Comparison of ENCODE assay signal across 16 mouse cellular contexts in the genomic region with DNA sequence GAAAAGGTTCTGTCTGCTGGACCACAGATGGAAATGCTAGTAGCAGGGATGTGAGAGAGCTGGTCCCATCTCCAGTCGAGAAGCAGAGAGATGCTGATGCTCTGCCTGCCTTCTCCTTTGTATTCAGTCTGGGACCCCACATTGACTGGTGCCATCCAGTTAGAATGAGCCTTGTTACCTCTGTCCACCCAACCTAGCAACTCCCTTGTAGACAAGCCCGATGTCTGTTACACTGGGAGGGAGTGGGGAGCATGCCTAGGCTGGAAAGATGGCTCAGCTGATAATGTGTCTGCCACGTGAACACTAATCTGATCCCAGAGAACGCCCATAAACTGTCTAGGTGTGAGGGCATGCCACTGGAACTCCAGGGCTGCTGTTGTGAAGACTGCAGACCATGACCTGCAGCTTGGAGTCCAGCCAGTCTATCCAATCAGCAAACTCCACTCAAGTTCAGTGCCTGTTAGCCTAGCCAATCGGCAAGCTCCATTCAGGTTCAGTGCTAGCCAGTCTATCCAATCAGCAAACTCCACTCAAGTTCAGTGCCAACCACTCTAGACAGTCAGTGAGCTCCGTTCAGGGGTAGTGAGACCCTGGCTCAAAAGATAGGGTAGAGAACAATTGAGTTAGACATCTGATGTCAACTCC. TPM values are rescaled to one million over a fixed set of nuclear protein-coding genes. Genes with fewer than 3 reads are reported as not detected.
DNase-seq lines count a peak whose midpoint lies in the region; ATAC-seq and TF ChIP-seq lines count a peak whose summit lies in the region.
"Had no signal": no experiment of that assay in that cellular context is flagged by ENCODE, and none has a peak within 500 bp of the region (broad histone marks: within the 10 kb centered on the region; RNA-seq: fewer than 3 reads in every experiment).

No protein-coding gene starts in this region.

- no peaks in the 10 kb centered on the region for H3K9me3 ChIP-seq in hindbrain, embryonic 11.5 days (ENCODE audit: control insufficient read depth, low read length)
- H3K9me3 ChIP-seq: kidney, embryonic 15.5 days had no signal

- no peak overlapping the region for H3K4me3 ChIP-seq in gastrocnemius, adult 2 months
- H3K4me3 ChIP-seq in kidney, adult 2 months (ENCODE audit: insufficient read depth, low read depth, low read length), result no peak overlapping the region
- H3K4me3 ChIP-seq in hindbrain, embryonic 11.5 days (ENCODE audit: low read depth, low read length), result no peak overlapping the region
- H3K4me3 ChIP-seq: kidney, embryonic 15.5 days had no signal

- no peaks in the 10 kb centered on the region for H3K27me3 ChIP-seq in kidney, adult 2 months (replicated peaks; ENCODE audit: control insufficient read depth, insufficient read depth, low read length)
- H3K27me3 ChIP-seq in hindbrain, embryonic 11.5 days (ENCODE audit: control insufficient read depth, insufficient read depth, low read length), result no peaks in the 10 kb centered on the region
- H3K27me3 ChIP-seq: kidney, embryonic 15.5 days; Patski had no signal

- no peak for TF ChIP-seq POLR2A in kidney, adult 2 months (IDR thresholded peaks at IDR 0.05; ENCODE audit: low read depth, low read length)

- no peaks in the 10 kb centered on the region for H3K4me1 ChIP-seq in kidney, adult 2 months (ENCODE audit: control insufficient read depth, insufficient read depth, low read length)
- H3K4me1 ChIP-seq in hindbrain, embryonic 11.5 days (replicated peaks; ENCODE audit: control insufficient read depth, insufficient read depth, low read length), result no peaks in the 10 kb centered on the region

- H3K36me3 ChIP-seq in kidney, adult 2 months (ENCODE audit: control insufficient read depth, insufficient read depth, low read length), result no peaks in the 10 kb centered on the region
- no peaks in the 10 kb centered on the region for H3K36me3 ChIP-seq in hindbrain, embryonic 11.5 days (ENCODE audit: control insufficient read depth, insufficient read depth, low read length)

- peak; percentile 25; the same call in 1 of the 2 replicates for ATAC-seq in megakaryocyte-erythroid progenitor cell, adult 5-6 weeks (replicated peaks; ENCODE audit: low FRiP score, low TSS enrichment, poor library complexity, severe bottlenecking)
- ATAC-seq in hindbrain, embryonic 11.5 days (ENCODE audit: low FRiP score), result no peak
- ATAC-seq: Patski had no signal

- H3K27ac ChIP-seq in gastrocnemius, adult 2 months, result peak overlapping the region; percentile 52; the same call in 1 of the 2 replicates
- H3K27ac ChIP-seq in kidney, adult 2 months (ENCODE audit: insufficient read depth, low read depth, low read length), result no peak overlapping the region
- no peak overlapping the region for H3K27ac ChIP-seq in hindbrain, embryonic 11.5 days (ENCODE audit: low read depth, low read length)
- H3K27ac ChIP-seq: kidney, embryonic 15.5 days had no signal

- no peak for DNase-seq in gastrocnemius, adult 2 months
- no peak for DNase-seq in gastrocnemius, postnatal 10 days
- DNase-seq in kidney, postnatal 14 days, result peak; percentile 22
- no peak for DNase-seq in kidney, adult 2 months
- peak; percentile 26 for DNase-seq in A20 (ENCODE audit: low read depth, low spot score)
- DNase-seq in hindbrain, embryonic 11.5 days (ENCODE audit: low spot score), result no peak
- DNase-seq in frontal cortex, postnatal 10 days (ENCODE audit: low spot score in 2 of 2), result no peak

- H3K9ac ChIP-seq in hindbrain, embryonic 11.5 days (ENCODE audit: low read depth, low read length), result no peak overlapping the region
- H3K9ac ChIP-seq: kidney, embryonic 15.5 days had no signal

- intact Hi-C loops in gastrocnemius, adult 2 months (cut with DNase I), result no loop called here

- no peak overlapping the region for H3K4me2 ChIP-seq in hindbrain, embryonic 11.5 days (replicated peaks; ENCODE audit: low read depth, low read length)
- H3K4me2 ChIP-seq: kidney, embryonic 15.5 days had no signal

- 68% methylated on average over 6 of the region's 6 CpGs for WGBS in kidney, adult 2 months
- 88% methylated on average over 6 of the region's 6 CpGs for WGBS in hindbrain, embryonic 11.5 days

- no peak for TF ChIP-seq CTCF in gastrocnemius, adult 2 months (IDR thresholded peaks at IDR 0.05)
- TF ChIP-seq CTCF in kidney, adult 2 months (conservative IDR thresholded peaks at IDR 0.05; ENCODE audit: insufficient read depth, insufficient read length, low read depth, low read length), result no peak

RNA-seq across cellular contexts. Expression of a gene that starts 1.3 kb away (rescaled TPM):
- not detected for total RNA-seq in gastrocnemius, adult 2 months (2021)
- not detected for total RNA-seq in gastrocnemius, postnatal 10 days (2021)
- polyA plus RNA-seq in kidney, adult 2 months (2012; rRNA removed), result not detected in 2 replicates
- total RNA-seq in megakaryocyte-erythroid progenitor cell, adult 5-6 weeks (2014; fragmentation: Nextera tagmentation), result not detected in 2 replicates
- not detected in 2 replicates for total RNA-seq in megakaryocyte-erythroid progenitor cell, adult 5-6 weeks (2017)
- polyA plus RNA-seq in hindbrain, embryonic 11.5 days (2014; fragmentation: Nextera tagmentation; extraction: Ambion mirVana), result not detected in 2 replicates
- total RNA-seq: adrenal gland, postnatal 14 days; hematopoietic stem cell, adult 5-6 weeks had no signal
- polyA plus RNA-seq: C2C12; embryonic facial prominence, embryonic 11.5 days; forebrain, embryonic 16.5 days; kidney, embryonic 15.5 days; neural tube, embryonic 14.5 days; Patski had no signal

RNA-seq across cellular contexts. Expression of a gene that starts 30.8 kb away (rescaled TPM):
- total RNA-seq in gastrocnemius, adult 2 months (2021), result not detected
- total RNA-seq in gastrocnemius, postnatal 10 days (2021), result not detected
- polyA plus RNA-seq in kidney, adult 2 months (2012; rRNA removed), result not detected in 2 replicates
- not detected in 2 replicates for total RNA-seq in megakaryocyte-erythroid progenitor cell, adult 5-6 weeks (2014; fragmentation: Nextera tagmentation)
- total RNA-seq in megakaryocyte-erythroid progenitor cell, adult 5-6 weeks (2017), result not detected in 2 replicates
- polyA plus RNA-seq in hindbrain, embryonic 11.5 days (2014; fragmentation: Nextera tagmentation; extraction: Ambion mirVana), result not detected in 2 replicates
- total RNA-seq: adrenal gland, postnatal 14 days; hematopoietic stem cell, adult 5-6 weeks had no signal
- polyA plus RNA-seq: C2C12; embryonic facial prominence, embryonic 11.5 days; forebrain, embryonic 16.5 days; kidney, embryonic 15.5 days; neural tube, embryonic 14.5 days; Patski had no signal

Comparison
In these comparisons a context has a peak if more than half of its experiments do, and no peak if none do; other contexts are left out.
1. DNase-seq: peak in kidney, postnatal 14 days (single experiment) and A20 (single experiment); none in gastrocnemius, adult 2 months (single experiment), gastrocnemius, postnatal 10 days (single experiment), kidney, adult 2 months (single experiment), hindbrain, embryonic 11.5 days (single experiment) and frontal cortex, postnatal 10 days (0 of 2).